Mouse (Mus musculus): ENCODE measurements around the gene Gm7075.

GRCm38 (mm10) chr10:63381498-63382280 is 39.9 kb downstream of the Gm7075 start, which contains the start of gene Sirt1:
- TF ChIP-seq HCFC1 (IDR thresholded peaks at IDR 0.05; ENCODE audit: borderline replicate concordance, insufficient read depth, low read length): no peak
- no peak for TF ChIP-seq ZC3H11A (IDR thresholded peaks at IDR 0.05; ENCODE audit: borderline replicate concordance, low read depth, low read length)
